Mouse (Mus musculus) mouse embryonic stem cell (cell line): Measurements from ENCODE around the gene Cnksr1.

Source experiments
- in situ Hi-C, 2 experiments: fragments of 300-500 bp; cut with MboI; formaldehyde crosslinking; loops; 1 replicate in 1 of 2; 3 replicates in 1 of 2; pipeline ENCODE4 v1.14.3; 2019 to 2020; ENCODE audit warnings: low sequenced_read_pairs in 2 of 2, low pct_unique_long_range_greater_than_20kb in 1 of 2, mixed read lengths in 1 of 2; ENCODE audit not compliant: unreplicated experiment in 1 of 2

Gene Cnksr1

DNA sequence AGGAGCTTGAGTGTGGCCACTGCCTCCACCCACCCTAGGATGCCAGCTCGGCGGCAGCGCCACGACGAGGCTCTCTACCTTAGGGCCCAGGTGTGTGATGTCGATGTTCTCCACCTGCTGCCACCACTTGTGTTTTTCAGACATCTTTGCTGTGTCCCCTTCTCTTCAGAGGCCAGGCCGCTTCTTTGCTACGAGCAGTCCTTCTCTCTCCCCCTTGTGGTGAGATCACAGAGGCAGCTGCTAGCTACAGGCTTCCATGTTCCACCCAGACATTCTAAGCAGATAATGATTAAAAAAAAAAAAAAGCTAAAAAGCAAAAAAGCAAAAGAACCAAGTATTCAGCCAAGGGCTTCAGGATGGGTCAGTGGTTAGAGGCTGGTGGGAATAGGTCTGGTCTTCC lies 11.0 kb downstream of the Cnksr1 start, which contains the start of gene Catsper4:
Gene Catsper4, minus strand, starts transcription at position 190 of the 400 bp plus-strand sequence.
- in situ Hi-C loops = no loop called here

DNA sequence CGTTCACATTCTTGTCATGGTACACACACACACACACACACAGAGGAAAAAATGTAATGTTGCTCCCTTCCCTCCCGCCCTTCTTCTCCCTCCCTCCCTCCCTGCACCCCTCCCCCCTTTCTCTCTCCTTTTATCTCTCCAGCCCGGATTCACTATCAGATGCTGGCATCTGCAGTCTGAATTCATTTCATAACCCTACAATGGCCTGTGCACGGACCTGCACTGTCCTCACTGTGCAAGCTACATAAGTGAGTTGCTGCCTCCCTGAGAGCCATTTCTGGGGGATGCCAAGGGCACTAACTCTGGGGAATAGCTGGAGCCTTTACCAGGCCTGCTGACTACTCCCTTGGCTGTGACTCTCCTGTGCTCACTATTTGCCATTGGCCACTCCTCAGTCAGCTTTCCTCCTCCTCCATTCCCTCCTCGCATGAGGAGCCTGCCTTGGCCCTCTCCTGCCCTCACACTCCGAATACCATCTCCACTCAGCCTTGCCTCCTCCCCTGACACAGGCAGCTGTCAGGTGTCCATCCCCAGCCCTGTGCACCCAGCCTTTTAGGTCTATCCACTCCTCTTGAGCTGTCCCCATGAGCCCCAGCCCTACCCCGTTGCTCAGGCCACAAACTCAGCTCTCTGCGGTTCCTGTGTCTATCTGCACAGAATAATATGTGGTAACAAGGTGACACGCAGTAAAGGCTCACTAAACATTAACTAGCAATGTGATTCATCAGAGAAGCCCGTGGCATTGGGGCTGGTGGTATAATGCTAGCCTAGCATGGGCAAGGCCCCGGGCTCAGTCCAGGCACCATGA lies 15.2 kb downstream of the Cnksr1 start:
- in situ Hi-C loops = no loop called here

DNA sequence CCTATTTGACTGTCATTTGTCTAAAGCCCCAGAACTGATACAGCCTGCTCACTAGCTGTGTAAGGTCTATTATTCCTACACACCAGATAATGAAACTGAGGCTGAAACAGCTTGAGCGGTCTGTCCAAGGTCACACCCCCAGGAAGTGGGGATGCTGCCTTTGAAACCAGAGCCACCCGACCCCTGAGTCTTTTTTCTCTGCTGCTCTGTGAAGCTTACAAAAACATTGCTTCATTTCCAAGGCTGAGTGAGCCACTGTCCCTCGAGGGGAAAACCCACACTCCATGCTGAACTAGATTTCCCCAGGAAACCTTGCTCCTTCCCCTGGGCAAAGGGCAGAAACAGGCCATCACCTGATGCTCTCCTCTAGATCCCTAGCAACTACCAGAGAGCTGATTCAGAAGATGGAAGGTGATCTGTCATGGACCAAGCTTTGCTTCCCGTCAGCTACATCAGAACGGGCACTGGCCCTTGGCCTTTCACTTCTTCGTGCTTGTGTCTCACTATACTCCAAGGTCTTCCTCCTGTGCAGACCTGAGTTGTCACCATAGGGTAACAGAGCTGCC lies 31.6 kb downstream of the Cnksr1 start:
- in situ Hi-C loops = no loop called here

DNA sequence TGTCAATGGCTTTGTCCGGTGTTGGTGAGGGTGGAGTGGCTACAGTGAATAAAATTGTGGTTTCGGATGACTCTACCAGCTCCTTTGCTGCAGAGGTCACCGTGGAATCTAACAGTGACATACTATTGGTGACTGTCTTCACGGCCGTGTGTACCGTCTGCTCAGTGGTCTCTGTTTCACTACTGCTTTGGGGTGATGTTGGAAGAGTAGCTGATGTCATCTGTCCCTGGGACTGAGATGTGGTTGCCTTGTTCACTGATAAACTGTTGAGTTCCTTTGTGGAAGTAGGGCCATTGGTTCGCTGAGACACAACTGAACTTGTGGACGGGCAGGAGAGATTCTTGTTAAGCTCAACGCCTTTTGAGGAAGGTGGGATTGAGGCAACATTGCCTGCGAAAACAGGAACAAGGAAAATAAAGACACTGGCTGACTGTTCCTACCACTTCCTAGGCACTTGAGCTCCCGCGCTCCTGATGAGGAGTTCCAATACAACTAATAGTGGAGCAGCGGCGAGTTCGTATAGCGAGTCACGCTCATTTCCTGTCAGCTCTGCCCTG lies 34.8 kb downstream of the Cnksr1 start:
- in situ Hi-C loops = no loop called here

DNA sequence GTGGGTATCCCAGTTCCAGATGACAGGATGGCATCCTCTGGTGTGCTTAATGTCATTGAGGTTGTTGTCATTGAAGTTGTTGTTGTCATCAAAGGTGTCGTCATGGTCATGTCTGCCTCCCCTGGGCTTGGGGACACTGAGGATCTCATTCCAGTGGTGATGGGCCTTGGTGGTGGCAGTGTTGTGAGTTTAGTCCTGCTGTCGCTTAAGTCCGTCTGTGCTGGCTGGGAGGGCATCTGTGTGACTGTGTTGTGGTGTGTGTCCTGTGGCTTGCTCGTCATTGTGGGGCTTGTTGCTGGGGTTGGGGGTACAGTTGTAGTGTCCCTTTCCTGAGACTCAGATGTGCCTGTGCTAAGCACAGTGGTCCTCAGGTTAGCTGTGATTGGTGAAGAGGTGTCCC lies 35.3 kb downstream of the Cnksr1 start, which contains the start of gene Gm7534:
Gene Gm7534, minus strand, starts transcription at position 101 of the 400 bp plus-strand sequence.
- in situ Hi-C loops = no loop called here

DNA sequence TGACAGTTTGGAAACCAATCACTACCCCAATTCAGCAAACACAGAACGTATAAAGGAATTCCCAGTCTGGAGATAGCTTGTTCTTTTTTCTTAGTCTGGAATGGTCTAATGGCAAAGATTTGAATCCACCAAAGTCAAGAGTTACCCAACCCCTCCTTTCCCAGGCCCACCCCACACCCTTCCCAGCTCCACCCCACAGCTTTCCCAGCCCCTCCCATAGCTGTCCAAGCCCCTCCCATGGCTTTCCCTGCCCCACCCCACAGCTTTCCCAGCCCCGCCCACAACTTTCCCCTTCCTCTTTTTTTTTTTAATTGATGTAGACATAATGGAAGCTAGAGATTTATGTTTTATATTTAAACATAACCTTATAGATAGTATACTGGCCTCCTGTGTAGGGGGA lies 38.8 kb downstream of the Cnksr1 start:
- in situ Hi-C loops = no loop called here

DNA sequence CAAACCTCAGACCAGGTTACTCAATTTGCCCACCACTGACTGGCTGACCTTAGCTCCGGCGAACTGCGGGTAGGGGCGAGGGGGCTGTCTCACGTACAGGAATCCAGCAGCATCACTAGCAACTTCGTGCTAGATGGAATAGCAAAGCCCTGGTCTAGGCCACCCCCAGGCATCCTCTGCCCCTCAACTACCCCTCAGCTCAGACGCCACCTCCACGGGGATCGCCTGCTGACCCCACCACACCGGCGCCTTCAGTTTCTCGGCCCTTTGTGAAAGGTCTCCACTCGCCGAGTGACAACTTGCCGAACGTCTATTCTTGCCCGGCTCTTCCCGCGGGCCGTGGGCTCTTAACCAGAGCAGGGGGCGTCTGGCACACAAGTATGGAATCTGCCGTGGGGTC lies 51.9 kb downstream of the Cnksr1 start:
- in situ Hi-C loops = loop anchor here in 1 of 2 experiments (5.0 kb wide), 1 partner anchor 101 kb away; the partner anchor contains the start of gene Pdik1l

DNA sequence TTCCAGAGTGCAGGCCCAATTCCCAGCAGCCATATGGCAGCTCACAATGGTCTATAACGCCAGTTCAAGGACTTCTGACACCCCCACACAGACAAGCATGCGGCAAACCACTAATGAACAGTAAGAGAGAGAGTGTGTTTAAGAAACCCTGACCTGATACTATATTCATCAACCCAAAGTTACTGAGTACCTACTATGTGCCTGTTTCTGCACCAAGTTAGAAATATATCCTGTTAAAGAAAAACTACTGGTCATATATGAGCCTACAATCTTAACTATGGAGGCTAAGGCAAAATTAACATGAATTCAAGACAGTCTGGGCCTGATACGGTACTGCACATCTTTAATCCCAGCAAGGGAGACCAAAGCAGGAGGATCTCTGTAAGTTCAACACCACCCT lies 52.6 kb downstream of the Cnksr1 start:
- in situ Hi-C loops = loop anchor here in 1 of 2 experiments (5.0 kb wide), 1 partner anchor 102 kb away; the partner anchor contains the start of gene Pdik1l

DNA sequence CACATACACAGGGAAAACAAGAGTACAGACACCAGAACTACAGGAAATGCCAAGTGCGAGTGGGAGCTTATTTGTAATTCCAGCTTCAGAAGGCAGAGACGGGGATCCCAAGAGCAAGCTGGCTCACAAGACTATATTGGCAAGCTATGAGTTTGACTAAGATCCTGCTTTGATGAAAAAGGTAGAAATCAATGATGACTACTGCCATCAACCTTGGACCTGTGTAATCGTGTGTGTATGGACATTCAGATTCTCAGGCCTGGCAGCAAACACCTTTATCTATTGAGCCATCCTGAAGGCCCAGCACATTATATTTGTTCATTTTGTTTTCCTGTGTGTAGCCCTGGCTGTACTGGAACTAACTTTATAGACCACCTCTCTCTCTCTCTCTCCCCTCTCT lies 54.5 kb downstream of the Cnksr1 start:
- in situ Hi-C loops = no loop called here

DNA sequence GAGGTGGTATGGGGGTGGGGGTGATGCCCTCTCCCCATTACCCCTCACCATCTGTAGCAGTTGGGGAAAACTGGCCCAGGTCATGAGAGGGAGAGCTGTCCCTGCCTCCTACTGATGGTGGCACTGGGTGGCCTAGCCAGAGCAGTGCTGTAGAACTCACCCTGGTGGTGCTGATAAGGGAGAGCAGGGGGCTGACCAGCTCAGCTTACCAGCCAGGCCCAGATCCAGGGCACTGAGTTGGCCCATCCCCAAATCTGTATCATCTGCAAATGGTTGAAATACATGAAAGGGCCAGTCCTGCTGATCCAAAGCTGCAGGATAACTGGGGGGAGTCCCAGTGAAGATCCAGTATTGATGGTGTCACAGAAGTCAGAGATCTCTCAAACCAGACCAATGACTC lies 56.4 kb downstream of the Cnksr1 start:
- in situ Hi-C loops = no loop called here

DNA sequence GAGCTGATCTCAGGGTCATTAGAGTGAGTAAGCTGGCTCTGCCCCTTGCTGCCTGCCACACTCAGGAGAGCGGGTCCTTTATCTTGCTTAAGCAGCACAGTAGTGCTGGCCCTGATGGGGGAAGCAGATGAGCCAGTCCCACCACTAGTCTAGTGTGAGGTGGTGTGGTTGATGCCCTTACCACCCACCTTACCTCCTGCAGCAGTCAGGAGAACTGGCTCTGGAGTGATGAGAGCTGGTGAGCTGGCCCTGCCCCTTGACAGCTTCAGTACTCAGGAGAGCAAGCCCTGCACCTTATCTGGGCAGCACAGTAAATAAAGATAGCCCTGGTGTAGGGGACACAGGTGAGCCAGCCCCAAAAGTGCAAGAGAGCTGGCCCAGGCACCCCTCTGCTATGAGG lies 57.1 kb downstream of the Cnksr1 start:
- in situ Hi-C loops = no loop called here
